Mouse (Mus musculus) myocyte (in vitro differentiated cells): ENCODE results near the gene Mfap4.

Source experiments
- MAX ChIP-seq: IDR thresholded peaks from one replicate; pipeline ENCODE4 v1.6.1; 2011; ENCODE audit warnings: low read depth, mild to moderate bottlenecking, control low read depth
- TCF3 ChIP-seq: IDR thresholded peaks from one replicate; pipeline ENCODE4 v1.6.1; 2011; ENCODE audit warnings: low read depth, control low read depth; ENCODE audit not compliant: insufficient read length

DNA sequence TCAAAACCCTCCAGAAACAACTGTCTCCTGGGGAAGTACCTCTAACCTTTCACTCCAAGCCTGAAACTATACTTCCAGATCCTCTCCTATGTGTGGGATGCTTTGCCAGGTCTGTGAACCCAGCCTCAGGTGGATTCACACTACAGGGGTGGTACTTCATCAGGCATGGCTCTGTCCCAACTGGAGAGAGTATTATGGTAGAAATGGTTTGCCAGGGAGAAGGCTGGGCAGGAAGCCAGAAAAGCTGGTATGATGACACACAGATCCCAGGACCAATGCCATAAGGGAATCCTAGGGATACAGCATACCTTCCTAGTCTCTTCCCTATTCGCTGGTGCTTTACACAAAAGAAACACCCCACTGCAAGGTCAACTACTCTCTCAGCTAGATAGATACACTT lies 41.6 kb downstream of the Mfap4 start:
- no peak for TF ChIP-seq MAX
- TF ChIP-seq TCF3: no peak
